Mouse (Mus musculus): Measurements from ENCODE around the gene Tns4.

- no peak for TF ChIP-seq MAX (IDR thresholded peaks at IDR 0.05; ENCODE audit: low read depth)
- TF ChIP-seq MYOD1 (IDR thresholded peaks at IDR 0.05; ENCODE audit: control insufficient read depth in 1 of 3, insufficient read length in 2 of 3, low read depth in 2 of 3): no peak
- no peak for TF ChIP-seq E2F4 (IDR thresholded peaks at IDR 0.05; ENCODE audit: insufficient read depth)
Measured at GRCm38 (mm10) chr11:99129287-99129686, 40.2 kb upstream of the Tns4 start.
